Mouse (Mus musculus): Measurements from ENCODE around the gene Prss46. TPM values are rescaled to one million over a fixed set of nuclear protein-coding genes. Genes with fewer than 3 reads are reported as not detected.

The Prss46 gene
- 0.05 TPM in 1 of 2 replicates, not detected in the other for polyA plus RNA-seq (2012; rRNA removed)

DNA sequence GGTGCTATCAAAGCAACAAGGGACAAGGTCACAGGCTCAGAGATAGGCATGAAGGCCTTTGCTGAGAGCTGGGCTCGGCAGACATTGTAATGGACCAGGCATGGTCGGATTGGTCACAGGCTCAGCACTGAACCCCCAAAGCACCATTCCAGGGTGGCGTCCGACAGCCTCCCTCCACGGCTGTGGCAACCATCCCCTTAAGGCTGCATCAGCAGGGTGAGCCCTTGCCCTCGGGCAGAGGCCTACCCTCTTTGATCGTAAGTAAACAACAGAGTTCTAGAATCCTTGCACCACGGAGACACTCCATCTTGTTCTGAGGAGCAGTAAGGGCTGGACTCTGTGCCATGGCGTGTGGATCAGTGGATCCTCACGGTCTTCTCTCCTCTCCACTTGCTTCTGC is at the start of gene Prss46:
TSS of gene Prss46 (plus strand) at position 301 of the 400 bp plus-strand sequence.

DNA sequence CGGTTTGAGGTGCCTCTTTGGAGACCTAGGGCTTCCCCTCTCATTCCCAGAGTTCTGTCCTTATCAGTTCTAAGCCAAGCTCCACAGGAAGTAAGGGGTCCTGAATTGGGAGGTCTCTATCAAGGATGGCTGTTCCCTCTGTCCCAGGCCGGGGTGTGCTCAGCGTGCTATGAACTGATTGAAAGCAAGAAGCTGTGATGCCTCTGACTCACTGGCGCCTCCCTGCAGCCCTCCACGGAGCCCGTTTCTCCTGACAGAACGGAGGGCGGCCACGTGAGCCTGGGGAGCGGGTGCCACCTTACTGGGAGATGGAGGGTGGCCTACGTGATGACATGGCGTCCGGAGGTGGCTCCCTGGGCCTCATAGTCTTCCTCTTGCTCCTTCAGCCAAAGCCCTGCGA is 46.4 kb upstream of the Prss46 start, which contains the start of gene Prss42:
TSS of gene Prss42 (plus strand) at position 301 of the 400 bp plus-strand sequence.

DNA sequence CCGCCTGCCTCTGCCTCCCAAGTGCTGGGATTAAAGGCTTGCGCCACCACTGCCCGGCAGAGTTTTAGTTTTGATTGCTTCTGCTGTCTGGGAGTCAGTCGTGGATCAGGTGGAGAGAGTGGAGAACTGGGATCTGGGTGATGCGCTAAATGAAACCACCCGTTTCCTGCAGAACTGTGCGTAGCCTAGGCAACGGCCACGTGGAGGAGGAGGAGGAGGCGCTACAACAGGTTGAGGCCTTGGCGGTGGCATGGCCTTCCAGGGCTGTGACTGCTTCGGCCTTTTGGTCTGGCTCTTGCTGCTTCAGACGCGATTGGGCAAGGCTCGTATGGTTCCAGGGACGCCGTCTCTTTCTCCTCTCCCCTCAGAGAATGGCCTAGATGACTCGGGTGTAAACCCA is 30.5 kb upstream of the Prss46 start, which contains the start of gene Prss44:
TSS of gene Prss44 (plus strand) at position 206 of the 400 bp plus-strand sequence.

DNA sequence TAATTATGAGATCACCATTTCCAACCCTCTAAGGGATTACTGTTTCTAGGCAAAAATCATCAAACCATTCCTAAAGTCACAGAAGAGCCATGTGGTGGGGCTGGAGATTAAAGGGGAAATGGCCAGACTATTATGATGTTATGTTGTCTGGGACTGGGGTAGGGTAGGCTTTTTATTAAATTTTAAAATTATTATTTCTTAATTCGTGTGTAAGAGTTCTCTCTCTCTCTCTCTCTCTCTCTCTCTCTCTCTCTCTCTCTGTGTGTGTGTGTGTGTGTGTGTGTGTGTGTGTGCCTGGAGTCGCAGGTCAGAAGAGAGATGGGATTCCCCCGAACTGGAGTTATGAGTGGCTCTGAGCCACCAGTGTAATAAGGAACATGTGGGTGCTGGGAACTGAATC is 17.9 kb upstream of the Prss46 start, which contains the start of gene Prss43:
TSS of gene Prss43 (plus strand) at position 301 of the 400 bp plus-strand sequence.

DNA sequence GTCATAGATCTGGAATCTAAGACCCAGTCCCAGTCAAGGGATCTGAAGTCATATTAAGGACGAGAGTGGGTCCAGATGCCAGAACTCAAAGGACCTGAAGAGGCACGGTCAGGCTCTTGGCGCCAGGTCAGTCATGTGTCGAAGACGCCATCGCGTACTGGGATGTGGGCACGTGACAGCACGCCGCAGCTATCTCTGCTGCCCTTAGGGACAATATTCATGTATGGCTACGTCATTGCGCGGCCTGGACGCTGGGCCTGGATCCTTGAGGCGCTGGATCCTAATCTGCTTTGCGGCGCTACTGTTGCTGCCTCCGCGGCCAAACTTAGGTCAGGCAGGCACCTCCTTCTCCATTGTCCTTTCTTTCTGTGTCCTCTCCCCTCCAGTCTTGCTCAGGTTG is 9.9 kb upstream of the Prss46 start, which contains the start of gene Prss45:
TSS of gene Prss45 (plus strand) at position 178 of the 400 bp plus-strand sequence.

DNA sequence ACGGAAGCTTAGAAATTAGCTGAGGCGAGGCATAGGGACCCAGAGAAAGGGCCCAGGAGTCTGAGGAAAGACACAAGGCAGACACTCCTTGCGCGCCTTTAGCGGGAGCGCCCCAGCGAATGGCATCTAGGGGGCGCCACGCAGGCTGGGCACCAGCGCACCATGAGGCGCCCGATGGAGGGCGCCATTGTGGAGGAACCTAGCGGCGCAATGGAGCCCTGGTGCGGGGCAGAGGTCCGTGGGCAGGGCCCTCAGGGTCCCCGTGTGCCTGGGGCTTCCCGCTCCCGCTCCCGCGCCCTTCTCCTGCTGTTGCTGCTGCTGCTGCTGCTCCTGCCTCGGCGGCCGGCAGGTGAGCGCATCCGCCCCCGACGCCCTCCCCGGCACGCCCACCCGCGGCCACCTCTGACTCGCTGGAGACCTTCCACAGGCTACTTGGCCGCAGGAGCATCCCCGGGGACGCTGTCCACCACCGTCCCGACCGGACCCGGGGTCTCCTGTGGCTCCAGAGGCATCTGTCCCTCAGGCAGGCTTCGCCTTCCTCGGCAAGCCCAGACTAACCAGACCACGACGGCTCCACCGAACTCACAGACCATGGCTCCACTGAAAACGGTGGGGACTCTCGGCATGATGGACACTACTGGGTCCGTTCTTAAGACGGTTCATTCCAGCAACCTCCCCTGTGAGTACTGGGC is 13.6 kb downstream of the Prss46 start, which contains the start of gene Prss50:
TSS of gene Prss50 (plus strand) at position 187 of the 692 bp plus-strand sequence.

DNA sequence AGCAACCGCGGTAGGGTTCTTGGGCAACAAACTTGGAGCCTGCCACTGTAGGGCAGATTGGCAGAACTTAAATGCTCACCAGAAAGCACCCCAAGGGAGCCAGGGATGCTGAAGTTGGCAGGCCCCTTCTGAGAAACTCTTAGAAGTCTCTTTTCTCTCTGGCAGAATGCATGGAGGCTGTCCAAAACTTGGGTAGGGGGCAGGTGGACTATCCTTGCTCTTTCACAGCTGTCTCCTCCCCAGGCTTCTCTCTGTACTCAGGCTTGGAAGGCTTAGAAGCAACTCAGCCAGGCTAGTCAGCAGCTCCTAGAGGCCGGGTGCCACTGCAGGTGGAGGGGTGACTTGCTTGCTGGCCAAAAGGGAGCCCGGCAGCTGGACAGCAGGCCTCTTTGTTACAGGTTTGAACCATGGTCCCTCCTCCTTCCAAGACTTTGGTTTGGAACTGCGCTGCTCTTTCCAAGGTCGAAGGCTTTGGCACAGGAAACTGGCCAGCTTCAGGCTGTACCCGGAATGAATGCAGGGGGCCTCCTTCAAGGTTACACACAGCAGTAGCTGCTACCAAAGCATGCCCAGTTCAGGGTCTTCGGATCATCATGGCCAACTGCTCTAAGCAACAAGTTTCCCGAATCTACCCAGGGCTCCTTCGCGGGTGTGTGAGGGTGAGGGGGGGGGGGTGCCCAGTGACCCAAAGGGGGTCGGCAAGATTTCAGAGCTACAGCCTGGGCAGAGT is 35.0 kb downstream of the Prss46 start, which contains the start of gene Als2cl:
TSS of gene Als2cl (plus strand) at position 680 of the 730 bp plus-strand sequence.

DNA sequence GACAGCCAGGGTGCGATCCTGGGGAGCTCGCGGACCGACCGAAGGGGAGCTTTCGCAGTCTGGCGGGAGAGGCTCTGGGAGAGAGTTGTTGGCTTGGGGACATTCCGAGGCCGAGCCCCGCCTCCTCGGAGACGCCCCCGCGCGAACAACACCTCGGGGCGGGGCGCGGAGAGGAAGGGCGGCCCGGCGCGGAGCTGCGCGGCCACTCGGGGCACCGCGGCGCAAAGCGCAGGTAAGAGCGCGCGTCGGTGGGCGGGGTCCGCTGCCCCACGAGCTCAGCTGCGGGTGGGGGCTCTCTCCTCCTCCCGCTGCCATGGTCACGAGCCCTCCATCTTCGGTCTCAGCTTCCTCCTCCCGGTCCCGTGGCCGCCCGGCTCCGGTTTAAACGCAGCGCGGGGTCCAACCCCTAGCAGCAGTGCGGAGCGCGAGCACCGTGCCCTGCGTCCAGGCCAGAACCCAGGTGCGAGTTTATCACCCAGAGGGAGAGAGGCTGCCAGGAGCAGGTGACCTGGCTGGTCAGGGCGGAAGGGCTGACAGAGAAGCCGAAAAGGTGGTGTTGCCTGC is 35.8 kb downstream of the Prss46 start, which contains the start of gene Tmie:
TSS of gene Tmie (minus strand) at position 116 of the 564 bp plus-strand sequence.

Other genes starting within 250 kb of the Prss46 start
- gene Nradd, start 220.1 kb upstream of the Prss46 start, polyA plus RNA-seq (2012; rRNA removed), result 8.0 and 8.9 TPM in 2 replicates
- gene Nbeal2, start 190.3 kb upstream of the Prss46 start, polyA plus RNA-seq (2012; rRNA removed), result 62.6 and 63.2 TPM in 2 replicates
- 50.0 and 53.6 TPM in 2 replicates for gene Ccdc12, start 188.0 kb upstream of the Prss46 start, polyA plus RNA-seq (2012; rRNA removed)
- gene Myl3, start 102.6 kb upstream of the Prss46 start, polyA plus RNA-seq (2012; rRNA removed), result 27.2 and 38.0 TPM in 2 replicates
- 9.0 and 13.0 TPM in 2 replicates for gene Pth1r, start 97.4 kb upstream of the Prss46 start, polyA plus RNA-seq (2012; rRNA removed)
- gene Prss42, start 46.3 kb upstream of the Prss46 start, polyA plus RNA-seq (2012; rRNA removed), result not detected in 2 replicates
- gene Prss44, start 30.5 kb upstream of the Prss46 start, polyA plus RNA-seq (2012; rRNA removed), result not detected in 2 replicates
- gene Prss43, start 17.8 kb upstream of the Prss46 start, polyA plus RNA-seq (2012; rRNA removed), result not detected in 2 replicates
- gene Prss45, start 9.9 kb upstream of the Prss46 start, polyA plus RNA-seq (2012; rRNA removed), result not detected in 2 replicates
- gene Prss50, start 13.5 kb downstream of the Prss46 start, polyA plus RNA-seq (2012; rRNA removed), result not detected in 2 replicates
- 28.8 and 29.6 TPM in 2 replicates for gene Als2cl, start 35.4 kb downstream of the Prss46 start, polyA plus RNA-seq (2012; rRNA removed)
- 0.93 and 0.97 TPM in 2 replicates for gene Tmie, start 35.6 kb downstream of the Prss46 start, polyA plus RNA-seq (2012; rRNA removed)
- not detected in 2 replicates for gene Fam240a, start 72.4 kb downstream of the Prss46 start, polyA plus RNA-seq (2012; rRNA removed)
- not detected in 2 replicates for gene Tdgf1, start 101.7 kb downstream of the Prss46 start, polyA plus RNA-seq (2012; rRNA removed)
- gene Lrrc2, start 107.0 kb downstream of the Prss46 start, polyA plus RNA-seq (2012; rRNA removed), result 0.02 and 0.04 TPM in 2 replicates
- 1.0 and 3.1 TPM in 2 replicates for gene Rtp3, start 146.1 kb downstream of the Prss46 start, polyA plus RNA-seq (2012; rRNA removed)
- gene Ltf, start 174.8 kb downstream of the Prss46 start, polyA plus RNA-seq (2012; rRNA removed), result 1.4 and 3.8 TPM in 2 replicates
- gene Ccrl2, start 213.0 kb downstream of the Prss46 start, polyA plus RNA-seq (2012; rRNA removed), result 1.3 and 1.4 TPM in 2 replicates